Mouse (Mus musculus) erythroblast, adult 5-6 weeks (primary cell): ENCODE data around the gene Card6. TPM values are rescaled to one million over a fixed set of nuclear protein-coding genes. Genes with fewer than 3 reads are reported as not detected.

Experiments
- ATAC-seq: replicated peaks from 2 replicates; pipeline ENCODE4 v1.8.0; 2016; ENCODE audit warnings: moderate number of reproducible peaks, mild to moderate bottlenecking, moderate TSS enrichment, inconsistent platforms; ENCODE audit not compliant: poor library complexity, low FRiP score, severe bottlenecking
- total RNA-seq, 2 experiments: library from RNA; stranded (forward) in 1 of 2; stranded (reverse) in 1 of 2; fragments of 150-400 nt in 1 of 2; fragments of 200-764, 138-1000 nt in 1 of 2; gene quantifications; 2 replicates each; pipeline versions ENCODE4 v1.2.3 to v1.2.4; 2015 to 2017; ENCODE audit warnings: low replicate concordance in 2 of 2

The Card6 gene
- total RNA-seq, 2 experiments from 2014 or later = 1.3 TPM; not detected in 1

- ATAC-seq = no peak
Measured at GRCm38 (mm10) chr15:5095534-5096301, 12.6 kb downstream of the Card6 start.

GRCm38 (mm10) chr15:5090131-5090530 lies 18.2 kb downstream of the Card6 start:
- no peak for ATAC-seq

GRCm38 (mm10) chr15:5088850-5089608 lies 19.3 kb downstream of the Card6 start:
- ATAC-seq = no peak

- peak; percentile 62; the same call in 1 of the 2 replicates for ATAC-seq
Measured at GRCm38 (mm10) chr15:5086162-5086561, 22.2 kb downstream of the Card6 start.

GRCm38 (mm10) chr15:5081235-5081634 lies 27.1 kb downstream of the Card6 start:
- no peak for ATAC-seq

- no peak for ATAC-seq
Measured at GRCm38 (mm10) chr15:5068801-5069518, 39.4 kb downstream of the Card6 start.

GRCm38 (mm10) chr15:5063635-5064034 lies 44.7 kb downstream of the Card6 start, which contains the start of gene C7:
TSS of gene C7 (minus strand) at chr15:5063740.
- ATAC-seq = no peak

Other genes starting within 250 kb of the Card6 start
- not detected in 2 replicates for gene Mroh2b, start 209.8 kb downstream of the Card6 start, total RNA-seq (2015; ENCODE audit: low replicate concordance)
- gene Mroh2b, start 209.8 kb downstream of the Card6 start, total RNA-seq (2017; ENCODE audit: low replicate concordance) = not detected in 2 replicates
- gene C7, start 44.8 kb downstream of the Card6 start, total RNA-seq (2015; ENCODE audit: low replicate concordance) = not detected in 2 replicates
- gene C7, start 44.8 kb downstream of the Card6 start, total RNA-seq (2017; ENCODE audit: low replicate concordance) = not detected in 2 replicates
- gene Rpl37, start 8.1 kb upstream of the Card6 start, total RNA-seq (2015; ENCODE audit: low replicate concordance) = 167 and 232 TPM in 2 replicates
- gene Rpl37, start 8.1 kb upstream of the Card6 start, total RNA-seq (2017; ENCODE audit: low replicate concordance) = 170 and 249 TPM in 2 replicates
- 13.6 and 19.8 TPM in 2 replicates for gene Prkaa1, start 35.3 kb upstream of the Card6 start, total RNA-seq (2015; ENCODE audit: low replicate concordance)
- 12.0 and 14.8 TPM in 2 replicates for gene Prkaa1, start 35.3 kb upstream of the Card6 start, total RNA-seq (2017; ENCODE audit: low replicate concordance)
- gene Ttc33, start 77.0 kb upstream of the Card6 start, total RNA-seq (2015; ENCODE audit: low replicate concordance) = 12.3 and 29.4 TPM in 2 replicates
- 26.4 and 28.4 TPM in 2 replicates for gene Ttc33, start 77.0 kb upstream of the Card6 start, total RNA-seq (2017; ENCODE audit: low replicate concordance)
- 4.8 and 13.6 TPM in 2 replicates for gene Ptger4, start 135.6 kb upstream of the Card6 start, total RNA-seq (2015; ENCODE audit: low replicate concordance)
- gene Ptger4, start 135.6 kb upstream of the Card6 start, total RNA-seq (2017; ENCODE audit: low replicate concordance) = 2.0 and 3.7 TPM in 2 replicates